Mouse (Mus musculus): ENCODE measurements around the gene Suox. TPM values are rescaled to one million over a fixed set of nuclear protein-coding genes. Genes with fewer than 3 reads are reported as not detected.

The Suox gene
- total RNA-seq, 2 experiments from 2014 or later = 19.4 to 20.3 TPM

DNA sequence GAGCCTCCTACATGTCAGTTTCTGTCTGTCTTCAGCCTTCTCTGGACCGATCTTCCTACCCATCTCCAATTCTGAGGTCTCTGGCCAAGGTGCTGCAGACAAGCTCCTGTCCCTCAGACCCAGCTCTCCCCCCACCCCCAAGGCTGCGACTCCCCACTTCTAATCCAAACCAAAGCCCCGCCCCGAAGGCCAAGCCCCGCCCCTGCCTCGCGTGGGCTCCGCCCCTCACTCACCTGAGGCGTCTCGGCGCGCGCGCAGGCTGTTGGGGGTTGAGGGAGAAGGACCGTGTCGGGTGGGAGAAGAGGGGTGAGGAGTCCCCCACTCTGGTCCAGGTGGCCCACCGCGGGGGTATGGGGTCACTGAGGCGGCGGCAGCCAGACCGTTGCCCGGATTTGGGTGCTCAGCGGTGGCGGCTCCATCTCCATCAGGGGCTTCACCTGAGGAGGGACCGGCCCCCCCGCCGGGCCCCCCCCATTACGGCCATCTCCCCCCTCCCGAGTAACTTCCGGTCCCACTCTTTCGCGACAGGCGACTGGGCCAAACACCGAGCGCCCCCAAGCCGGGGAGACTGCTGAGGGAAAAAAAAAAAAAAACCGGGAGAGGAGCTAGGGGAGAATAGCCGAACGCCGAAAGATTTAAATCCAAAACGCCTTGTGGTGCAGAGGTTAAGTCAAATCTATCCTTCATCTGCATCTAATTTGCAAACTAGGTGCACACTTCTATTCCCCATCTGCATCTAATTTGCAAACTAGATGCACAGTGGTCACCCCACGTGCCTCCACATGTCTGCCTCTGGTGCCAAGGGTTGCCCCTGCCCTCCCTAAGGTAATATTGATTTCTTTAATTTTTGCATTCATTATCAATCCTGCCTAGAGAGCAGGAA lies 4.8 kb downstream of the Suox start:
- intact Hi-C loops (cut with DNase I) = no loop called here
- no peak for DNase-seq

DNA sequence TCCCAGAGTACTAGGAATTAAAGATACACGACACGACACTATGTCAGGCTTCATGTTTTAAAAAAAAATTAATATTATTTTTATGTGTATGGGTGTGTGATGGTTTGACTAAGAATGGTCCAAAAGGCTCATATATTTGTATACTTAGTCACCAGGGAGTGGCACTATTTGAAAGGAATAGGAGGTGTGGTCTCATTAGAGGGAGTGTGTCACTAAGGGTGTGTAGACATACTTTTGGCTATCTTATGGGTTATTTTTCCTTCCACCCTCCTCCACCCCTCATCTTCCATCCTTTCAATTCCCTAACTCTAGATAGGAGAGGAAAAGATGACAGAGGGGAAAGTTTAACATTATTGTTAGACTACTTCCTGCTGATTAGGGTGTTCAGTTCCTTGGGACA lies 8.1 kb downstream of the Suox start:
- DNase-seq = no peak
- intact Hi-C loops (cut with DNase I) = no loop called here

DNA sequence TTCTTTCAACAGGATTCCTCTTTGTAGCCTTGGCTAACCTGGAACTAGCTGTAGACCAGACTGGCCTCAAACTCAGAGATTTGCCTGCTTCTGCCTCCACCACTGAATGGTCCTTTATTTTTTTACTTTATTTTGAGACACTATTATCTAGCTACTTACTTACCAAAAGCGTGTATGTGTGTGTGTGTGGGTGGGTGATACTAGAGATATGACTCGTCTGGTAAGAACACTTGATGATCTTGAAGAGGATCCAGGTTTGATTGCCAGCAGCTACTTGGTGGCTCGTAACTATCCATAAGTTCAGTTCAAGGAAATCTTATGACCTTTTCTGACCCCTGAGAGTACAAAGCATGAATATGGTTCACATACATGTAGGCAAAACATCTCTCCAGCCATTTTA lies 8.6 kb downstream of the Suox start:
- DNase-seq = no peak
- intact Hi-C loops (cut with DNase I) = no loop called here

DNA sequence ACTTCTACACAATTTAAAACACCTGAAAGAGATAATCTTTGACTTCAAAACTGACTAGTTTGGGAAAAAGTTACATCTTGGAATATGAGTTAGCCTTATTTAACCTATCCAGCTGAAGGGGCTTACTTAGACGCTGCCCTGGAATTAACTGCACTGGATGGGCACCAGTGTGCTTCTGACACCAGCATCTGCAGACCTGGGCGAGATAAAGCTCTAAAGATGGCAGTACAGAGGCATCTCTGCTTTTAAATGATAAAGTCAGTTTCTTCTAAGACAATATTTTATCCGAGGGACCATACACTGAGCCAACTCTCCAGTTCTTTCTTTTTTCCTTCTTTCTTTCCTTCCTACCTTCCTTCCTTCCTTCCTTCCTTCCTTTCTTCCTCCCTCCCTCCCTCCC lies 9.1 kb downstream of the Suox start:
- intact Hi-C loops (cut with DNase I) = no loop called here
- no peak for DNase-seq

DNA sequence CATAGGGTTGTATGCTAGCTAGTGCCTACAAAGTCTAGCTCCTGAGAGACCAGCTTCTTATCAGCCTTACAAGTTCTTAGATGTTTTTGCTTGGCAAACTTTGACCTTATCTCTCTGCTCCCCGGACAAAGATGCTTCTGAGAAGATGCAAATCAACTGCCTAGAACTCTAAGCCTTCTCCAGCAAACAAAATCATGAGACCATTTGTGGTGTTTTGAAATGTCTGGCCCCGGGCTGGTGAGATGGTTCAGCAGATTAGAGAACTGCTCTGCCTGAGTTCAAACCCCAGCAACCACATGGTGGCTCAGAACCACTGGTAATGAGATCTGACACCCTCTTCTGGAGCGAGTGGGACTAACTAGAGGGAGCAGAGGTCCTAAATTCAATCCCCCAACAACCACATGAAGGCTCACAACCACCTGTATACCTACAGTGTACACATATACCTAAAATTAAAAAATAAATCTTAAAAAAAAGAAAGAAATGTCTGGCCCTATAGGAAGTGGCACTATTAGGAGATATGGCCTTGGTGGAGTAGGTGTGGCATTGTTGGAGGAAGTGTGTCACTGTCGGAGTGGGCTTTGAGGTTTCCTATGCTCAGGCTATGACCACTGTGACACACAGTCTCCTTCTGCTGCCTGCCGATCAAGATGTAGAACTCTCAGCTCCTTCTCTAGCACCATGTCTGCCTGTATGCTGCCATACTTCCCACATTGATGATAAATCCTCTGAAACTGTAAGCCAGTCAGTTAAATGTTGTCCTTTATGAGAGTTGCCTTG lies 10.2 kb downstream of the Suox start:
- no peak for DNase-seq
- intact Hi-C loops (cut with DNase I) = no loop called here

DNA sequence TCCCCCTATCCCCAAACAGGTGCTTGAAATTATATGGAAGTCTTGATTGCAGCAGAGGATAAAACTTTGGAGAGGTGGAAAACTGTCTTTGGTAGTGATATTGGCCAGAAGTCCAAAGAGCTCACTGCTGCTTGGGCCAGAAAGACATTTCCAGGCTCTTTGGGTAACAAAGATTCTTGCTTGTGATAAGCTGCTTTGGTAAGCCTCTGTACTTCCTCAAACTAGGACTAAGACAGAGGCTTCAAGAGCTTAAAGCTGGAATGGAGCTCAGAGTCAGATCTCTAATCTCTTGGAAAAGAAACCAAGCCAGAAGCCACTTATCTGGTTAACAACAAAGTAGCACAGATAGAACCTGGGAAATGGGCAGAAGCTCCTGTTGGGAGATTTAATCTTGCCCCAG lies 11.4 kb downstream of the Suox start:
- DNase-seq = no peak
- intact Hi-C loops (cut with DNase I) = no loop called here

DNA sequence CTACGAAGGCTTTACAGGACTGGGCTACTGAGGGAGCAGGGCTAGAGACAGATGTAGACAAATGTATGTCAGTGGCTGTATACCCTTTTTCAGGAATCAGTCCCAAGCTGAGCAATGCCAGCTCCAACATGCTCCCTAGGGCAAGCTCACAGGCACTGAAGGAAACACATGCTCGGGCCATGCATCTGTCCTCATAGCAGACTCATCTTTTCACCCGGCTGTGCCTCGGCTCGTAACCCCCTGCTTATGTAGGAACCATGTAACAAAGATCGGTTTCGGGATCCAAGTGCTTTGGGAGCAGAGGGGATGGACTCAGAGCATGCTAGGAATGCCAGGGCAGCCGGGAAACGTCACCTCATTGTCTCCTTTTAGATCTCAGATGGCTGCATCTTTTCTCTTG lies 14.4 kb downstream of the Suox start:
- intact Hi-C loops (cut with DNase I) = no loop called here
- DNase-seq = no peak

DNA sequence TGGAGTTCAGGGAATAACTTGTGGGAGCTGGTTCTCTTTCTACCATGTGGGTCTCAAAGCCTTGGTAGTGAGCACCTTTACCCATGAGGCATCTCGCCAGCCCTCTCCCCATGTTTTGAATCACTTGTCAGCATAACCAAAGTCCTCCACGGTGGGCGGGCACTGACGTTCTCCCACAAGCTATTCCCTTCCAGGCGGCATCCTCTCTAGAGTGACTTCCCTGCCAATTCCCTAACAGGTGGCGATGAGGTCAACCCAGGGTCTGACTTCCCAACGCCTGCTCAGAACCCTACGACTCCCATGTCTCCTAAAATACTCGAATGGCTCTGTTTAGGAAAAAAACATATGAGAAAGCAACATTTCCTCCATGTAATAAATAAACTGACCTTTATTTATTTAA lies 16.0 kb downstream of the Suox start:
- DNase-seq = no peak
- intact Hi-C loops (cut with DNase I) = no loop called here

DNA sequence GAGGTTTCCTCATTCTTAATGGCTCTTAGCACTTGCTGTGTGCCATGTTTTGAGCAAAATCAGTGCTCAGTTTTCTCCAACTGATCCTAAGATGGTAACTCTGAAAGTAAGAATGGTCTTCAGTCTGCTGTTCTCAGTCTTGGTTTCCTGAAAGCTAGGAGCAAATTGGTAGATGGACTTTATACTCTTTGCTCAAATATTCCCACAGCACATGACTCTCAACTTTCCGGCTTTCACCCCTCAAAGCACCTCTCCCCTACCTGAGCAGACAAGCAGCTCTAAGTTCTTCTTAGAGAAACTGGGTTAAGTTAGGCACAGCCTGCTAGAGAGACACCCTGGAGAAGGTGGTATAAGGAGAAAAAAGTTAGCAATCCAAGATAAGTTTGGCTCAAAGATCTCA lies 17.1 kb downstream of the Suox start:
- DNase-seq = no peak
- intact Hi-C loops (cut with DNase I) = no loop called here

DNA sequence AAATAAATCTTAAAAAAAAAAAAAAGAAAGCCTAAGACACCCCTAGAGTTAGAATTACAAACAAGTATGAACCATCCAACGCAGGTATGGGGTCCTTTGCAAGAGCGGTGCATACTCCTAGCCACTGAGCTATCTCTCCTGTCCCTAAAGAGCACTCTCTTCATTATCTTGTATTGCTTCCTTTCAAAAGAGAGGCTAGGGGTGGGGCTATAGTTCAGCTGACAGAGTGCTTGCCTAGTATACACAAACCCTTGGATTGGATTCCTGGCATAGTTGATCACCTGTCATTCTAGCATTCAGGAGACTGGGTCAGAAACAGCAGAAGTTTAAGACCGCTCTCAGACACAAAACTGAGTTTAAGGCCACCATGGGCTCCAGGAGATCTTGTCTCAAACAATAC lies 18.6 kb downstream of the Suox start:
- intact Hi-C loops (cut with DNase I) = no loop called here

DNA sequence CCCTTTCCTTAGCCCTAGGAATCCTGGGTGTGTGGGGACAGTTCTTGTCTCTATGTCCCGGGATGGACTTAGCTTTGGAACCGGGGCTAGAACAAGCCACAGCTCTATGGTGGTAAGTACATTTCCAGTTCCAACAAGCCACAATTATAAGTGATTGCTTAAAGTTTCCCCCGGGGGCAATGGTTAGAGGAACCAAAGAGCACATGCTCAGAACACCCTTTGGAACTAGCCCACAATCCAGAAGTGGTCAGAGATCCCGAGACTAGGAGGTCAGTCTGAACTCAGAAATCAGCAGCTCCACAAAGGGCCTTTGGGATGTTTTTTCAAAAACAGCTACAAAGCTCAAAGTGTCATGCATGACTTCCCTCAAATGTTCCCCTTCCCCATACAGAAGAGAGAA lies 20.0 kb downstream of the Suox start:
- DNase-seq = no peak
- intact Hi-C loops (cut with DNase I) = no loop called here

More for the DNA sequence above, 18.6 kb downstream of the Suox start:
- DNase-seq = no peak

DNA sequence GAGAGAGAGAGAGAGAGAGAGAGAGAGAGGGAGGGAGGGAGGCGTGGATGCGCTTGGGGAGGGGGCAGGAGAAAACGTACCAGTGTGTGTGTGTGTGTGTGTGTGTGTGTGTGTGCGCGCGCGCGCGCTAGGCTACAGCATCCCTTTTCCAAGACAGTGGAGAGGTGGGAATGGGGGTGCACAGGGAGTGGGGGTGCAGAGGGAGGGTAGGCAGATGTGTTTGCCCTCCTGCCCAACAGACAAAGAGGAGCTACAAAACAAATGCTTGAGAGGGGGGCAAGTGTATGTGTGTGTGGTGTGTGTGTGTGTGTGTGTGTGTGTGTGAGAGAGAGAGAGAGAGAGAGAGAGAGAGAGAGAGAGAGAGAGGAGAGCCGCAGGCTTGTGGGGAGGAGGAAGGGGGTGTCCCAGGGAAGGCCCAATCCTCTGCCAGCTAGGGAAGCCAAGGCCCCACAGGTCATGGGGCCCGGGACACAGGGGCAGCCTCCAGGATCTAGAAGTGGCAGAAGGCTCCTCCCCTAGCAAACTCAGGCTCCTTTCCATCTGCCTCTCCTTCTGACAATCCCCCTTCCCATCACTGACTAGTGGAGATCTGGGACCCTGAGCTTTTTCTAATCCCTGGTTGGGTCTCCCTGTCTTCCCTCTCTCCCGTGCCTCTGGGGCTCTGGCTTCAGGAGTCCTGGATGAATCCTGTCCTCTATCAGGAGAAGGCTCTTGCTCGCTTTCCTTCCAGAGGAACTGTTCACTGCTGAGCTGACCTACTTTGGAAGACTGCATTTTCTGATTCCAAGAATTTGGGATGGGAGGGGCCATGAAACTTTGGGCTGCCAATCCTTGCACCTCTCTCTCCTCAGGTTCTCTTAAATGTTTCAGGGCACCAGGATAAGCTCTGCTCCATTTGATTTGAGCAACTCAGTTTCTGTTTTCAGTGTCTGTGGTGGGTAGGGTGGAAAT lies 27.5 kb downstream of the Suox start:
- intact Hi-C loops (cut with DNase I) = no loop called here
- DNase-seq = no peak

DNA sequence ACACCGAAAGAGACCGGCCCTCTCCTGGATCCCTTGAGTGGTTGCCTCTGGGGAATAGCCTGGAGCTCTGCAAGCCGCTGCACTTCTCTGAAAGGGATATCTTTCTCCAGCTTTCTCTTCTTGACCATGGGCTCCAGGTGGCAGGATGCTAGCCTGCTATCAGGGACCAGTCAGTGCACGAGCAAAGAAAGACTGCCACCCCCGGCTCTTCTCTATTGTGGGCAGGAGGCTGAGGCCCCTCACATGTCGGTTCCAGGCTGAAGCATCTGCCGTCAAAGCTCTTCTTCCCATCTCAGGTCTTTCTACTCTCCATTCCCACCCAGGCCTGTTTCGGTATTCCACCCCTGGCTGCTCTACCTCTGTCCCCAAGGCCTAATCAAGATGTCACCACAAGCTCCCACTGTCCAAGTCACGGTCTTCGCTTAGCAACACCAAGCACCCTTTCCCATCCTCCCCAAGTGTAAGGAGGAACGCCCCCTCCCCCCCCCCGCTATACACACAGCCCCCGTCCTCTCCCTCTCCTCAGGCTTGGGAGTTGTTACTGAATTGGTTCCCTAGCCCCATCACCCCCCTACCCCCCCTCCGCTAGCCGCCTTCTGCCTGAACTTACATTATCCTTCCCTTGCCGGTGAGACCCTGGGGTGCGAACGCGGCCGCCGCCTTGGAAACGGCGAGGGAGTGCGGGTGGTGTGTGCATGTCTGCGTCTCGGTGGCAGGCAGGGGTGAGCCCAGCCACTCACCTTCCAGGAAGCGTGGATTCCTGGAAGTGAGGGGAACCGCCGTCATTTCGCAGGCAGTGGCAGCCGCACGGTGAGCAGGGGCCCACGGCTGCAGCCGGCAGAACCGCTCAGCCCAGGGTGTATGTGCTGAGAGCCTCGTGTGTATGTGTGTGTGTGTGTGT lies 28.5 kb downstream of the Suox start, which contains the start of gene Ikzf4:
TSS of gene Ikzf4 (minus strand) at position 881 of the 901 bp plus-strand sequence.
- DNase-seq = peak in 1 of 2 experiments; percentile 31
- intact Hi-C loops (cut with DNase I) = no loop called here

DNA sequence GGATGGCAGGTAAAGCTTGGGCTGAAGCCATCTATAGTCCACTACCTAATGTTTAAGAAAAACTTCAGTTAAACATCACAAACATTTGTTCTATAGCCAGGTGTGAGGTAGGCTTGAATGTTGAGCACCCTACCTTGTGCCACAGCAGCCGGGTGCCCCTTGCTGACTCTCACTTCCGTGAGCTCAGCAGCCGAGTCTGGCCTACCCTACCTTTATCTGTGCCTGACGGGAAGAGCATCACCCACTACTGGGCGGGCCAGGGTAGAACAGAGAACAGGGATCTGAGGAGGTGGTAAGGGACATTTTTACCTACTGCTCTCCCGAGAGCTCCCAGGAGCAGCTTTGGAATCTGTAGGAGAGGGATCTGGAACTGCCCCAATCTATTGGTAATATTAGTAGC lies 31.1 kb downstream of the Suox start:
- intact Hi-C loops (cut with DNase I) = no loop called here
- no peak for DNase-seq

DNA sequence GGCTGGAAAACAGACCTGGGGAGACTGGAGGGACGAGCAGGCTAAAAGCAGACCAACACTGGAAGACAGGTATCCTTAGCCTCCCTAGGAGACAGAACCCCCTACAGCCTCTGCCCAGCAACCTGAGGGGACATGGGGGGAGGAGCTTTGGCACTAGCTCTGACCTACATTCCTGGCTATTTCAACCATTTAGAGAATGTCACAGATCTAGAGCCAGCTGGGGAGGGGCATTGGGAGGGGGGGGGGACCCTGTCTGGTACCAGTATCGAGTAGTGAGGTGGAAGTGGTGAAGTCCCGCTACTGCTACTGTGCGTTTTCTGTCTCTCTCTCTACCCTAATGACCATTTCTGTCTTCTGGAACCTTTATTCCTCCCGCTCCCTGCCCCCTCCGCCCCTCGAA lies 32.0 kb downstream of the Suox start:
- intact Hi-C loops (cut with DNase I) = no loop called here
- DNase-seq = no peak

DNA sequence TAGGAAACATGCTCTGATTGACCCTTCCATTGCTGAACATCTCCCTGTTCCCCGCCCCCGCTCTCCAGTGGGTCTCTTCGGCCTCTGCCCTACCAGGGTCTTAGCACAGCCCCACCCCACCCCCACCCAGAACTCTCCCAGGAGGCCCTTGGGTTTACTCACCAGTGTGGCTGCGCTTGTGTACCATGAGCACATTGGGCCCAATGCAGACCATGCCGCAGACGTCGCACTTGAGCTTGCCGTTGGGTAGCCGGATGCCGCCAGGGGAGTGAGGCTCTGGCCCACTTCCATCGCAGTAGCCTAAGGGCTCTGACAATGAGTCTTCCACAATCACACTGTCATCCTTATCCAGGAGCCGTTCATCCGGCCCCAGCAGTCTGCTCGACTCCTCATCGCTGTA lies 33.0 kb downstream of the Suox start:
- intact Hi-C loops (cut with DNase I) = no loop called here
- no peak for DNase-seq

DNA sequence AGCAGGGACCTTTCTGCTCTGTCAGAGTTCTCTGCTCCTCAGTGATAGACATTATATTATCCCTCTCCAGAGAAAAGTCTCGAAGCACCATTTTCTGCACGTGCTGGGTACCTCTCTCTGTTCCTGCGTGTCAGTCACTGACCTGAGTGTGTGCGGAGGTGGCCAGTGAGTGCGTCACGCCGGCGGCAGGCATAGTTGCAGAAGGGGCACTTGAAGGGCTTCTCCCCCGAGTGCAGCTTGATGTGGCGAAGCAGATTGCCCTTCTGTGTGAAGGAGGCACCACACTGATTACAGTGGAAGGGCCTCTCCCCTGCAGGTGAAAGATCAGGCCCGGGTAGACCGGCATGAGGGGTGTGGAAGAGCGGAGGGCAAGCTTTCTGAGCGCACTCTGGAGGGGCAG lies 33.9 kb downstream of the Suox start:
- intact Hi-C loops (cut with DNase I) = no loop called here

DNA sequence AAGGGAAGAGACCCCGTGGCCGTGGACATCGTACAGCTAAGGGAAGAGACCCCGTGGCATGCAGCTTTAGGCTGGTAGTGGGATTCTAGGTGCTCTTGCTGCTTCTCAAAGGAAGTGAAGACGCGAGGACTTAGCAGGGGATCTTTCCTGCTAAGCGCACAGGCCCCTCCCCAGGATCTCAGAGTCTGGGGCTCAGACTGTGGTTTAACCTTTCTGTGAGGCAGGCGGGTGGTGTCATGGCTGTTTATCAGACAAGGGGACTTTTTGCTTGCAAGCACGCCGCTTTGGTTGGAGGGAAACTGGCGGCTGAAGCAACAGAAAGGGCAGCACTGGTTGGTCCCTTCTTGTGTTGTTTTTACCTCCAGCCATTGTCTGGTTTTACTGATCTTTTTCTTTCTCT lies 36.9 kb downstream of the Suox start:
- intact Hi-C loops (cut with DNase I) = no loop called here
- no peak for DNase-seq

More for the DNA sequence above, 33.9 kb downstream of the Suox start:
- DNase-seq = no peak

DNA sequence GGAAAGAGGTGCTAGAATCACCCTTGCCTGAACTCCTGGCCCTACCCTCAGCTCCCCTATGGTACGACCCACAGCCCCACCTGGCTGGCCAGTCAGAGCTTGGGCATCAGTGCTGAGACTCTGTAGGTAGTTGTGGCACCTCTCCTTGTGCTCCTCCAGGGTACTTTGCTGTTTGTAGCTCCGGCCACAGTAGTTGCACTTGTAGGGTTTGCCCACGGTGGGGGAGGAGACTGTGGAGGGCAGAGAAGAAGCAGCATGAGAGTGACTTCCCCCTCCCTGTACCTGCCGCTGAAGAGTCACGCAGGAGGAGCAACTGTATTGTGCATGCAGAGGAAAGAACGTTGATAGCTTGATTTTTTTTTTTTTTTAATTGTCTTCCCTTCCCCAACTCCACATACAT lies 37.3 kb downstream of the Suox start:
- no peak for DNase-seq
- intact Hi-C loops (cut with DNase I) = no loop called here

DNA sequence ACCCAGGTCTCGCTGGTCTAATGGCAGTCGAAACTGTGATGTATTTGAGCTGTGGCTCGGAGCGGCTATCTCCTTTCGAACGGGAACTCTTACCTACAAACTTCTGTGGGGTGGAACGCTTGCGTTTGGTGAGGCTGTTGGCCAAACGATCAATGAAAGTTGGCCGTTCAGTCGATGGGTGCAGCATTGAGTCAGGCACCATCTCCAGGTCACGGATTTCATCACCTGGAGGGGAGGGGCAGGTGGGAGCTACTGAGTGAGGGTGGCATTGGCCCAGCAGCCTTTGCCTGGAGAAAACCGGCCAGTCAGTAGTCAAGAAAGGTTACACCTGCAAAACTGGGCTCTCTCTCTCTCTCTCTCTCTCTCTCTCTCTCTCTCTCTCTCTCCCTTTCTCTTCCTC lies 38.2 kb downstream of the Suox start:
- no peak for DNase-seq
- intact Hi-C loops (cut with DNase I) = no loop called here
